Mouse (Mus musculus): Measurements from ENCODE around the gene Smoc1. TPM values are rescaled to one million over a fixed set of nuclear protein-coding genes. Genes with fewer than 3 reads are reported as not detected.

Gene Smoc1
- polyA plus RNA-seq (2021): 0.12 TPM

DNA sequence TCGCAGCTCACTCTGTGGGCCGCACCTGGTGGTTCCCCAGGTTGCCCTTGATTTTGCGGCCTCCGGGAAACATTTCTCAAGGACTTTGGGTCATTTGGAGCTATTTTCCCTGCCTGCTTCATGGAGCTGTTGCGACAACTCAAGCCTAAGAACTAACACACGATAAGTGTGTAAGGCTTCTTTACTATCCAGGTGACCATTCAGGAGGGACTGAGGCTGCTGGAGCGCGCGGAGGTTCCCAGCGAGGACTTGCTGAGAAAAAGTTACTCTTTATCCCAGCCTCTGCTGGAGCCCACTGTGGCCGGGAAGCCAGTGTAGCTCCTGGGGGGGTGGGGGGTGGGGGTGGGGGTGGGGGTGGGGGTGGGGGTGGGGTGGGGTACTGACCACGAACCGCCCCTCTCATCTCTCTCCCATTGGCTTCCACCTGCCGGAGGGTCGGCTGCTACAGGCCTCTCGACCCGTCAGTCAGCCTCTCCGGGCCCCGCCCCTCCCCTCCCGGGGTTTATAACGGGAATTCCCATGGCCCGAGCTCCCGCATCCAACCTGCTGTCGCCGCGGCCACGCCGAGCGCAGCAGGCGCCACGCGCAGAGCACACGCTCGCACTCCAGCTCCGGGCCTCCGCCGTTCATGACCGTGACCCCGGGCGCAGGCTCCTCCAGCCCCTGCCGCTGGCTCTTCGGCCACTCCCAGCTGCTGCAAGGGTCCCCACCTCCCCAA, at the start of gene Smoc1:
TSS of gene Smoc1 (plus strand) at position 532 of the 718 bp plus-strand sequence.
- peaks cover 74% of the 10 kb centered on the region for H3K27me3 ChIP-seq
- in situ Hi-C loops (cut with MboI; ENCODE audit: low pct_unique_long_range_greater_than_20kb): no loop called here
- TF ChIP-seq CTCF (IDR thresholded peaks at IDR 0.05): no peak
- no peak for DNase-seq (ENCODE audit: low read depth, low spot score)
- POLR2A ChIA-PET: no interaction called here
- ATAC-seq: no peak
- CTCF ChIA-PET: no interaction called here

DNA sequence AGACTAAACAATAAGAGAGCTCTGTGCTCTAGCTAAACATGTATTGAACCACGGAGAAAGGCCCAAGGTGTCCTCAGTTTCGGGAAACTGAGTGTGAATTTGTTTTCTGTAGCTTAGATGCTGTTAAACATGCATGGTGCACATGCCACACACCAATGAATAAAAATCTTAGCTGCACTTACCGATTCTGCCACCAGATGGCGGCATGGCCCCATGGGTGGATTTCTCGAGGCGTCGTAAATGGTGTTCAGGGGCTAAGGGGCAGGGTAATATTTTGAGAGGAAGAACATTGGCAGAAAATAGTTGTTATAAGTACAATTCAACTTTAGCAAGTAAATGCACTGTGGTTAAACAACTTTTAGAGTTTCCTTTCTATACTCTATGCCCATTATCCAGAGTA, 44.3 kb upstream of the Smoc1 start:
- CTCF ChIA-PET: interaction anchor here (1.0 to 1.3 kb wide), 3 partner anchors 10 to 199 kb away, joined by 4 to 6 read pairs (median 5); partner anchors contain the start of gene Slc10a1
- POLR2A ChIA-PET: no interaction called here
- in situ Hi-C loops (cut with MboI; ENCODE audit: low pct_unique_long_range_greater_than_20kb): loop anchor here (5.0 to 25.0 kb wide), 3 partner anchors 200 to 805 kb away; partner anchors contain the start of gene Map3k9

DNA sequence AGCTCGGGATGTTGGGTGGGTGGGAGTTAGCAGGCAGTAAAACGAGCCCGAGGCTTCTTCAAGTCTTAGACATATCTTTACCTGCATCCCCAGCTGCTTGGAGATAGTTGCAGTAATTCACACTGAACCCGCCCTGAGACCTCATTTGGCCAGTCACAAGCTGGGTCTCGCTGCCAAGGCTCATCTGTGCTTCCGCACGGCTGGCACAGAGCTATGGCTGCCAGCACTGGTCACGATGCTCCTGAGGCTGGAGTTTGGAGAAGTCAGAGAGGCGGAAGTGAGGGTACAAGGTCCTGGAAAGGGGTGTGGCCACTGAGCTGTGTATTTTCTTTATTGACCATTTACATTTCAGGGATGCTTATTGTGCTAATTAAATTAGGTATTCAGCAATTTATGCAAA, 42.9 kb upstream of the Smoc1 start:
- ChIA-PET CTCF (interaction anchor here (1.3 kb wide), 1 partner anchor 11 kb away, joined by 3 read pairs; no protein-coding TSS in a partner anchor), POLR2A (interaction anchor here (0.5 kb wide), 1 partner anchor 57 kb away, joined by 3 read pairs; no protein-coding TSS in a partner anchor)
- DNase-seq (ENCODE audit: low read depth, low spot score): no peak
- no peak for TF ChIP-seq CTCF (IDR thresholded peaks at IDR 0.05)
- peaks cover 7% of the 10 kb centered on the region for H3K27me3 ChIP-seq
- in situ Hi-C loops (cut with MboI; ENCODE audit: low pct_unique_long_range_greater_than_20kb): loop anchor here (5.0 to 25.0 kb wide), 3 partner anchors 199 to 804 kb away; partner anchors contain the start of gene Map3k9
- ATAC-seq: no peak

More for the DNA sequence above, 44.3 kb upstream of the Smoc1 start:
- peak; percentile 95 for TF ChIP-seq CTCF (IDR thresholded peaks at IDR 0.05)
- no peak for DNase-seq (ENCODE audit: low read depth, low spot score)
- H3K27me3 ChIP-seq: peaks cover 7% of the 10 kb centered on the region
- ATAC-seq: no peak

DNA sequence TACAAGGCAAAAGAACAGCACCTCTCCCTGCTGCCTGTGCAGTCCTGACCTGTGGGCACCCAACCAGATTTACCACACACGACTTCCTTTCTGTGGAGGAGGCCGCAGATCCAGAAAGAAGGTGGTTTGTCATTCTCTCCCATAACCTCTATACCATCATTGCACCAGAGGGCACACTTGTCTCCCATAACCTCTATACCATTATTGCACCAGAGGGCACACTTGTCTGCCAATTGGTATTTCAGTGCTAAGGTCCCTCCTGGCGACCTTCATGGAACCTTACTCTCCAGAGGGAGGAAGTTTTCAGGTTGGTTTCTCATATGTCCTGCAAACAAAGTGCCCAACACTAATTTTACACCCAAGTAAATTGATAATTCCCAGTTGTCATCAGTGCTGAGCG, 40.0 kb upstream of the Smoc1 start:
- POLR2A ChIA-PET: no interaction called here
- H3K27me3 ChIP-seq: peaks cover 9% of the 10 kb centered on the region
- TF ChIP-seq CTCF (IDR thresholded peaks at IDR 0.05): no peak
- no peak for ATAC-seq
- in situ Hi-C loops (cut with MboI; ENCODE audit: low pct_unique_long_range_greater_than_20kb): loop anchor here (25.0 kb wide), 1 partner anchor 801 kb away; the partner anchor contains the start of gene Map3k9
- no peak for DNase-seq (ENCODE audit: low read depth, low spot score)
- CTCF ChIA-PET: no interaction called here

DNA sequence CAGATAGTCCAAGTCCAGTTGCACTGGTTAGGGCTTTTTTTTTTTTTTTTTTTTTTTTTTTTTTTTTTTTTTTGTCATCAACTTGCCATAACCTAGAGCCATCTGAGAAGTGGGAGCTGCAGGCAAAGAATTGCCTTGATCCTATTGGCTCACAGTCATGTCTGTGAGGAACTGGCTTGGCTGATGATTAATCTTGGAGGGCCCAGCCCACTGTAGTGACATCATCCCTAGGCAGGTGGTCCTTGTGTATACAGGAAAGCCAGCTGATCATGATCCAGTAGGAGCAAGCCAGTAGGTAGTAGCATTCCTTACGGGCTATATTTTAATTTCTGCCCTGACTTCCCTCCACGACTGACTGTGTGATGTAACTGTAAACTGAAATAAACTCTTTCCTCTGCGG, 38.3 kb upstream of the Smoc1 start:
- ATAC-seq: no peak
- POLR2A ChIA-PET: no interaction called here
- peaks cover 14% of the 10 kb centered on the region for H3K27me3 ChIP-seq
- in situ Hi-C loops (cut with MboI; ENCODE audit: low pct_unique_long_range_greater_than_20kb): loop anchor here (25.0 kb wide), 1 partner anchor 799 kb away; the partner anchor contains the start of gene Map3k9
- no peak for TF ChIP-seq CTCF (IDR thresholded peaks at IDR 0.05)
- CTCF ChIA-PET: interaction anchor here (0.8 kb wide), 1 partner anchor 175 kb away, joined by 3 read pairs; no protein-coding TSS in a partner anchor
- DNase-seq (ENCODE audit: low read depth, low spot score): no peak

DNA sequence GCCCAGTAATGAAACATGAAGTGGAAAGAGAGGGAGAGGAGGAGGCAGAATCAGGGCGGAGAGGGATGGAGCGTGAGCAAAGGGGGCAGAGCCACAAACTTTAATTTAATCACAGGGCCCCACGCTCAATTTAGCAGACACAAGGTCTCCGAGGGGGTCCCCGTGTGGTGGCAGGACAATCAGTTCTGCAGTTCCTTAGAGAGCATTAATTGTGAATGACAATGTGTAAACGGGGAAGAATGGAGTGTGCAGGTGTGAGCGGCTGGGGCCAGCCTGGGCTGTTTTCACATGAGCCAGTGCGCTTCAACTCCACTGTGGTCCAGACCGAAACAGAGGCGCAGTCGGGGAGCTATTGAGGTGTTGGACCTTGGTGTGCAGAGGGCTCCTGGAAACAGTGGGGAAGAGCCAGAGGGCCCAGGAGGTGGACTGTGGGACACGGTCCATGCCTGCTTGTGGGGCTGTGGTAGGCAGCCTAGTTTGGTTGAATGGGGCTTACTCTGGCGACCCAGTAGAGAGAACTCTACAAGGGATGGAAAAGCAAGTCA, 35.6 kb upstream of the Smoc1 start:
- ChIA-PET POLR2A (no interaction called here), CTCF (no interaction called here)
- H3K27me3 ChIP-seq: peaks cover 31% of the 10 kb centered on the region
- no peak for TF ChIP-seq CTCF (IDR thresholded peaks at IDR 0.05)
- ATAC-seq (no peak), DNase-seq (ENCODE audit: low read depth, low spot score) (no peak)
- in situ Hi-C loops (cut with MboI; ENCODE audit: low pct_unique_long_range_greater_than_20kb): loop anchor here (25.0 kb wide), 1 partner anchor 796 kb away; the partner anchor contains the start of gene Map3k9

DNA sequence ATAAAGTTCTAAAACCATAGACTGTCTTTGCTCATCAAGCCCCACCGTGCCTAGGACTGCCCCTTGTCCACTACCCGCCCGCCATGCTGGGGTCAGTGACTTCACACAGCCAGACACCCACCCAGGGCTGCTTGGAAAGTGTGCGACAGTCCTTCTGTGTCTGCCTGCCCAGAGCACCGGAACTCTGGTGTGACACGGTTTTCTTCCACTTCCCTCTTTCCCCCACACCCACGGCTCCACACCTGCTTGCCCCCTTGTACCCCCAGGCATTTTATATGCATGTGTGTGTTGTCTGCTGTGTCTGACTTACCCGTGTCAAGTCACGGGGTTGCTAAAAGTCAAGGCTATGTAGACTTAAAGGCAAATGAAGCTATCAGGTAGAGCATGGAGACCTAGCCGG, 34.8 kb upstream of the Smoc1 start:
- ChIA-PET POLR2A (interaction anchor here (0.5 kb wide), 1 partner anchor 26 kb away, joined by 3 read pairs; no protein-coding TSS in a partner anchor), CTCF (no interaction called here)
- in situ Hi-C loops (cut with MboI; ENCODE audit: low pct_unique_long_range_greater_than_20kb): loop anchor here (25.0 kb wide), 1 partner anchor 795 kb away; the partner anchor contains the start of gene Map3k9
- DNase-seq (ENCODE audit: low read depth, low spot score) (no peak), ATAC-seq (no peak)
- peaks cover 33% of the 10 kb centered on the region for H3K27me3 ChIP-seq
- no peak for TF ChIP-seq CTCF (IDR thresholded peaks at IDR 0.05)

DNA sequence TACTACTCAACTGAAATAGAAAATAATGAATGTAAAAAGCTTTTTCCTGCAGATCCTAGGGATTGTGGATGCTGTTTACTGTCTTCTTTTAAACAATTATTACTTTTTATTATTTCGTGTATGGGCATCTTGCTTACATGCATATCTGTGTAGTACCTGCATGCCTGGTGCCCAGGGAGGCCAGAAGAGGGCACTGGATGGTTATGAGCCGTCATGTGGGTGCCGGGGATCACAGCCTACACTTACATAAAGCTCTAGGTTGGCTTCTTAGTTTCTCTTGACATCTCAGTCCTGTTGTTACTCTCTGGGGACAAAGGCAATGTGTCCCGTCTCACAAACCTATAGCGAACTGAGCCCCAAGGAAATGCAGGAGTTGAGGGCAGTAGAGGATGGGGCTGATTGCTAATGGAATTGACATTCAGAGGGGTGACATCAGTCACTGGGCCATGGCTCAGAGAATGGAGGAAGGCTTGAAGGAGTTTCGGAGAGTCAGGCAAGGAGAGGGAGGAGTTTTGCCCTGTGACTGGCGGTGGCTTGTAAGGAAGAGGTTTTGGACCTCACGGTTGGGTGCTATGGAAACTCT, 34.0 kb upstream of the Smoc1 start:
- H3K27me3 ChIP-seq: peaks cover 41% of the 10 kb centered on the region
- CTCF ChIA-PET: no interaction called here
- in situ Hi-C loops (cut with MboI; ENCODE audit: low pct_unique_long_range_greater_than_20kb): loop anchor here (25.0 kb wide), 1 partner anchor 795 kb away; the partner anchor contains the start of gene Map3k9
- POLR2A ChIA-PET: interaction anchor here (0.5 kb wide), 1 partner anchor 27 kb away, joined by 3 read pairs; no protein-coding TSS in a partner anchor
- no peak for TF ChIP-seq CTCF (IDR thresholded peaks at IDR 0.05)
- ATAC-seq (no peak), DNase-seq (ENCODE audit: low read depth, low spot score) (no peak)

DNA sequence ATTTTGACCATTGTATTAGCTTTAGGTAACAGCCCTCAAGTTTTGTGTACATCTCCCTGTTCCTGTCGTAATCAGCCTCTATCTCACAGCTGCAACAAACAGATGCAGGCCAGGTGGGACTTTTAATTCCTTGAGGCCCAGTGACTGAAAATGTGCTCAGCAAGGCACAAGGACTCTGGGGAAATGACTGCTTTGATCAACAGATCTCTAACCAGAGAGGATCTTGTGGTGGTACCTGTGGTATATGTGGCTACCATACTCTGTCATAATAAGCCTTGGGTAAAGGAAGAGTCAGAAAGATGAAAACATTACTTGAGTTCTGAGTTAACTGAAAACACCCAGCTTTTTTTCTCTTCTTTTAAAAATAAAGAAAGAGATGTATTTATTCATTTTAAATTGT, 32.8 kb upstream of the Smoc1 start:
- peaks cover 50% of the 10 kb centered on the region for H3K27me3 ChIP-seq
- ChIA-PET POLR2A (no interaction called here), CTCF (no interaction called here)
- ATAC-seq (no peak), DNase-seq (ENCODE audit: low read depth, low spot score) (no peak)
- TF ChIP-seq CTCF (IDR thresholded peaks at IDR 0.05): no peak
- in situ Hi-C loops (cut with MboI; ENCODE audit: low pct_unique_long_range_greater_than_20kb): loop anchor here (25.0 kb wide), 1 partner anchor 794 kb away; the partner anchor contains the start of gene Map3k9

DNA sequence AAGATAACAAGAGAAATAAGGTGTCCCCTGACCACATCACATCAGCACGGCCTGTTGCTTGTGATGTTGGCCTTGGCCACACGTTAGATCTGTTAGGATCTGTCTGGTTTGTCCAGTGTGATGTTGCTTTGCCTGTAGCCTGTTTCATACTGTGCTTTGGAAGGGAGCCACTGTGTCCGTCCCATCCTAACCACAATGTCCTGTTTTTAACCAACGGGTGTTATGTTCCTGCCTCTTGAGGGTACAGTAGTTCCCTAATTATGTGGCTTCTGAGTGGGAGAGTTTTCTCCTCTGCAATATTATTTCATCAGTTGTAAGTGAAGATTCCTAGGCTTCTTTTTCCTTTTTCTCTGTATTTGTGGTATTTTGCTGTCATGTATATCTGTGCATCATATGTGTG, 31.3 kb upstream of the Smoc1 start:
- CTCF ChIA-PET: interaction anchor here (0.9 kb wide), 1 partner anchor 12 kb away, joined by 3 read pairs; no protein-coding TSS in a partner anchor
- POLR2A ChIA-PET: no interaction called here
- TF ChIP-seq CTCF (IDR thresholded peaks at IDR 0.05): no peak
- ATAC-seq (no peak), DNase-seq (ENCODE audit: low read depth, low spot score) (no peak)
- H3K27me3 ChIP-seq: peaks cover 65% of the 10 kb centered on the region
- in situ Hi-C loops (cut with MboI; ENCODE audit: low pct_unique_long_range_greater_than_20kb): loop anchor here (25.0 kb wide), 1 partner anchor 792 kb away; the partner anchor contains the start of gene Map3k9
